ENCODE assay signal across 27 mouse cellular contexts in the genomic region with DNA sequence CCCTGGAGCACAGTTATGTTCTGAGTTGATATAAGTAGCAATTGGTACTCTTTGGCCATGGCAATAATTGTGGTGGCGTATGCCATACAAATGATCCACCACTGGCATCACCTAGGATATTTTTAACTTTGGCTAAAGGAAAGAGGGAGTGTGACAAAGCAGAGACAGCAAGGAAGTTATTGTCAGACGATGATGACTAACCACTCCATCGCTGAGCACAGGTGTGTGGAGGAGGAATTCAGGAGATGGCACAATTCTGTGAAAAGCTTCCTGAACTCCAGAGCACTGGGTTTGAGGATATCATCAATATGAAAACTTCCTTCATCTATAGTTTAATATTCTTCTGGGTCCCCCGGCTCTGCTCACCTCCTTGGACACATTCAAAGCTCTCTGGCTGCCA. TPM values are rescaled to one million over a fixed set of nuclear protein-coding genes. Genes with fewer than 3 reads are reported as not detected.
DNase-seq lines count a peak whose midpoint lies in the region; ATAC-seq and TF ChIP-seq lines count a peak whose summit lies in the region.
"Had no signal": no experiment of that assay in that cellular context is flagged by ENCODE, and none has a peak within 500 bp of the region (broad histone marks: within the 10 kb centered on the region; RNA-seq: fewer than 3 reads in every experiment).

No protein-coding gene starts in this region.

- ATAC-seq in frontal cortex, adult (ENCODE audit: low TSS enrichment), result peak; percentile 42
- ATAC-seq: activated CD4-positive, CD25-positive, alpha-beta regulatory T cell, adult 4 months; CD4-positive, CD25-positive, alpha-beta regulatory T cell, adult 4 months; forebrain, embryonic 14.5 days; forebrain, embryonic 16.5 days; Patski had no signal

- H3K4me3 ChIP-seq in left cerebral cortex, adult 2 months, result no peak overlapping the region
- H3K4me3 ChIP-seq: embryonic facial prominence, embryonic 13.5 days; embryonic facial prominence, embryonic 15.5 days; erythroblast, embryonic 14.5 days; forebrain, embryonic 10.5 days; forebrain, embryonic 12.5 days had no signal

- TF ChIP-seq CTCF in left cerebral cortex, adult 2 months (IDR thresholded peaks at IDR 0.05), result no peak

- no peak for DNase-seq in frontal cortex, postnatal 25 days (ENCODE audit: low spot score in 2 of 2)
- no peak for DNase-seq in left cerebral cortex, adult 2 months (ENCODE audit: extremely low spot score in 1 of 2, low spot score in 2 of 2)
- DNase-seq in left cerebral cortex, adult 8-10 months (ENCODE audit: low spot score in 2 of 2), result no peak
- DNase-seq in brain, adult 2 months (ENCODE audit: low read depth, low spot score), result peak; percentile 78
- DNase-seq: adrenal gland, adult 8-10 months; adrenal gland, postnatal 14 days; adrenal gland, postnatal 36 days; B cell, adult 2 months; cerebellum, adult 11 months; cerebellum, adult 18-20 months; cerebellum, adult 8-10 months; cerebellum, adult 9-11 months; cerebellum, postnatal 14 days; cerebellum, postnatal 36 days; embryo, embryonic 11 days had no signal

- peak overlapping the region; percentile 54 for H3K27ac ChIP-seq in left cerebral cortex, adult 2 months
- H3K27ac ChIP-seq: embryonic facial prominence, embryonic 13.5 days; embryonic facial prominence, embryonic 15.5 days; forebrain, embryonic 10.5 days; forebrain, embryonic 12.5 days had no signal

- intact Hi-C loops in left cerebral cortex, adult 2 months (cut with DNase I), result loop anchor here (5.0 kb wide), 1 partner anchor 51 kb away; no protein-coding TSS in a partner anchor

RNA-seq across cellular contexts. Expression of a gene that starts 31.7 kb away (rescaled TPM):
- 100 to 1,000 TPM; 197 to 233 TPM for total RNA-seq in left cerebral cortex, adult 2 months (2021)
- total RNA-seq in left cerebral cortex, adult 8-10 months (2022), result 100 to 1,000 TPM; 191 to 209 (median 206) TPM
- total RNA-seq: CH12.LX had no signal
